Mouse (Mus musculus): ENCODE data around the gene Clcn1. TPM values are rescaled to one million over a fixed set of nuclear protein-coding genes. Genes with fewer than 3 reads are reported as not detected.

Clcn1 gene
- polyA plus RNA-seq, 1 experiment = 0.90 TPM

DNA sequence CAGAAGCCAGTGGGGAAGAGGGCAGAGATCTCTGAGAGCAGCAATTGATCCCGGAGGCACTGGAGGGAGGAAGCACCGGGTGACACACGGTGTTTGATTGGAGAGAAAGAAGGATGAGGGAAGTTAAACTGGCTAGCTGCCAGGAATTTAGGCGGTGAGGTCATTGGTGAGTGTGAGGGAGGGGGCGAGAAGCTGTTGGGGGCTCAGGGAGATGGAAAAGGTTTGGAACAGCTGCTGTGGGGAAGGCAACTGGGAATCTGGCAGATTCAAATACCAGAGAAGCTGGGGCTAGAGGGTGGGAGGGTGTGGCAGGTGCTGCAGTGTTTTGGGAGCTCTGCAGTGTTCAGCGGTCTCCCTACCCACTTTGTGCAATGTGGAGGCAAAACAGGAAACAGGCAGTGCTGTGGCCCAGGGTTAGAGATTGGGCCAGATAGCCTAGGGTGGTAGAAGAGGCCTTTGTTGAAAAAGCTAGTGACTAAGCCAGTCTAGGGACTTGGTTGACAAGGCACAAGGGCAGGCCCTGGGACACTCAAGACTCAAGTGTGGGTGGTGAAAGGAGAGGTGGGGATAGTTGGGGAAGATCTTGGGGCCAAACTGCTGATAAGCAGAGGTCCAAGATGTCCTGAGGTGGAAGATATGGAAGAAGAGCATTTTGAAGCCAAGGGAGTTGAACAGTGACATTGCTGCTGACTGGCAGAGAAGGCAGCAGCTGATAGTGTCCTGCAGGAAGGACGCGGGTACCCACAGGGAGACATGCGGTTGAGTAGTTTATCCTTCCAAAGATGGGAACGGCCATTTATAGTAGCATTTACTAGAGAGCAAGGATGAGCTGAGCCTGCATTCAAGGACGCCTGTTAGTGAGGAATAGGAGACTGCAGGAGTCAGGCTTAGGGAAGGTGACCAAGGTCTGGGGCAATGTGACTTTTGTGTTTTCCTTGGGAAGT, 67.9 kb downstream of the Clcn1 start:
- H3K4me2 ChIP-seq (ENCODE audit: low read depth) = peak overlapping the region; percentile 89
- H3ac ChIP-seq (ENCODE audit: control insufficient read depth, insufficient read length) = no peak overlapping the region
- H3K4me3 ChIP-seq = peak overlapping the region; percentile 98
- TF ChIP-seq REST (IDR thresholded peaks at IDR 0.05; ENCODE audit: insufficient read depth, insufficient read length) (no peak), POLR2AphosphoS2 (IDR thresholded peaks at IDR 0.05; ENCODE audit: insufficient read length, low read depth) (peak; percentile 84), POLR2A (IDR thresholded peaks at IDR 0.05; ENCODE audit: insufficient read length, low read depth) (peak; percentile 31), SRF (IDR thresholded peaks at IDR 0.05; ENCODE audit: control insufficient read depth, insufficient read length, low read depth) (no peak), MYOD1 (IDR thresholded peaks at IDR 0.05; ENCODE audit: control insufficient read depth in 1 of 3, insufficient read length in 2 of 3, low read depth in 2 of 3) (peak; percentile 58 to 95 (median 95)), USF1 (IDR thresholded peaks at IDR 0.05; ENCODE audit: low read depth) (no peak), E2F4 (IDR thresholded peaks at IDR 0.05; ENCODE audit: insufficient read depth) (no peak), MYOG (IDR thresholded peaks at IDR 0.05; ENCODE audit: control insufficient read depth in 1 of 3, insufficient read depth in 1 of 3, insufficient read length in 2 of 3, low read depth in 2 of 3) (peak; percentile 78 to 99 (median 91)), TCF12 (IDR thresholded peaks at IDR 0.05; ENCODE audit: insufficient read depth, poor library complexity, severe bottlenecking) (peak; percentile 95), TCF3 (IDR thresholded peaks at IDR 0.05; ENCODE audit: insufficient read length, low read depth) (peak; percentile 59), CEBPB (IDR thresholded peaks at IDR 0.05; ENCODE audit: insufficient read depth, poor library complexity, severe bottlenecking) (peak; percentile 19; the same call in 1 of the 2 replicates), MAX (IDR thresholded peaks at IDR 0.05; ENCODE audit: low read depth) (no peak)
- H3K79me2 ChIP-seq (ENCODE audit: control insufficient read depth, insufficient read depth) = peaks cover 64% of the 10 kb centered on the region
- H3K27me3 ChIP-seq (ENCODE audit: control insufficient read depth, insufficient read depth, insufficient read length) = no peaks in the 10 kb centered on the region
- peaks cover 71% of the 10 kb centered on the region for H3K36me3 ChIP-seq (ENCODE audit: control insufficient read depth, insufficient read depth)

GRCm38 (mm10) chr6:42355366-42355765, 68.9 kb downstream of the Clcn1 start:
- Histone ChIP-seq H3K36me3 (ENCODE audit: control insufficient read depth, insufficient read depth) (peaks cover 81% of the 10 kb centered on the region), H3K79me2 (ENCODE audit: control insufficient read depth, insufficient read depth) (peaks cover 60% of the 10 kb centered on the region), H3ac (ENCODE audit: control insufficient read depth, insufficient read length) (no peak overlapping the region), H3K4me2 (ENCODE audit: low read depth) (peak overlapping the region; percentile 89), H3K27me3 (ENCODE audit: control insufficient read depth, insufficient read depth, insufficient read length) (no peaks in the 10 kb centered on the region), H3K4me3 (peak overlapping the region; percentile 98)
- TF ChIP-seq POLR2AphosphoS2 (IDR thresholded peaks at IDR 0.05; ENCODE audit: insufficient read length, low read depth) (peak; percentile 65), POLR2A (IDR thresholded peaks at IDR 0.05; ENCODE audit: insufficient read length, low read depth) (peak; percentile 52), SRF (IDR thresholded peaks at IDR 0.05; ENCODE audit: control insufficient read depth, insufficient read length, low read depth) (no peak)

DNA sequence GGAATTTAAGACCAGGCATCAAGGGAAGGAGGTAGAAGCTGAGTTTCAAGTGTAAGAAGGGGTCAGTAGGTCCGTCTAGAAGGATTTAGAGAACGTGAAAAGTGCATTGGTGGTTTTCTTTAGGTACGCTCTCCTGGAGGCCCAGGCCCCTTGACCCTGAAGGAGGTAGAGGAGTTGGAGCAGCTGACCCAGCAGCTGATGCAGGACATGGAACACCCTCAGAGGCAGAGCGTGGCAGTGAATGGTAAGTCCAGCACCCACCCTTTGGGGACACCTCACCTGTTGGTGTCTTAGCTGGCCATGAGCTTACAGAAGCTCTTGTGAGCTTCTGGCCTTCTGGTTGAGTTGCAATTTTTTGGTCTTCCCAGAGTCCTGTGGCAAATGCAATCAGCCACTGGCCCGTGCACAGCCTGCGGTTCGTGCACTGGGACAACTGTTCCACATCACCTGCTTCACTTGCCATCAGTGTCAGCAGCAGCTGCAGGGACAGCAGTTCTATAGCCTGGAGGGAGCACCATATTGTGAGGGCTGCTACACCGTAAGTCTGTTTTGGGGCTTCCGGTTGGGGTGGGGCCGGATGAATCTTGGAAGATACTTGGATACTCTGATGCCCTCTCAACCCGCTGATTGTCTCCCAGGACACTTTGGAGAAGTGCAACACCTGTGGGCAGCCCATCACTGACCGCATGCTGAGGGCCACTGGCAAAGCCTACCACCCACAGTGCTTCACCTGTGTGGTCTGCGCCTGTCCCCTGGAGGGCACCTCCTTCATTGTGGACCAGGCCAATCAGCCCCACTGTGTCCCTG, 69.5 kb downstream of the Clcn1 start:
- Histone ChIP-seq H3ac (ENCODE audit: control insufficient read depth, insufficient read length) (no peak overlapping the region), H3K27me3 (ENCODE audit: control insufficient read depth, insufficient read depth, insufficient read length) (no peaks in the 10 kb centered on the region), H3K79me2 (ENCODE audit: control insufficient read depth, insufficient read depth) (peaks cover 54% of the 10 kb centered on the region), H3K36me3 (ENCODE audit: control insufficient read depth, insufficient read depth) (peaks cover 83% of the 10 kb centered on the region), H3K4me2 (ENCODE audit: low read depth) (peak overlapping the region; percentile 89), H3K4me3 (peak overlapping the region; percentile 98)
- TF ChIP-seq TCF12 (IDR thresholded peaks at IDR 0.05; ENCODE audit: insufficient read depth, poor library complexity, severe bottlenecking) (peak; percentile 67), SRF (IDR thresholded peaks at IDR 0.05; ENCODE audit: control insufficient read depth, insufficient read length, low read depth) (peak; percentile 36), POLR2AphosphoS2 (IDR thresholded peaks at IDR 0.05; ENCODE audit: insufficient read length, low read depth) (peak; percentile 68), POLR2A (IDR thresholded peaks at IDR 0.05; ENCODE audit: insufficient read length, low read depth) (peak; percentile 47), MYOD1 (IDR thresholded peaks at IDR 0.05; ENCODE audit: control insufficient read depth in 1 of 3, insufficient read length in 2 of 3, low read depth in 2 of 3) (peak in 2 of 3 experiments; percentile 89 to 91), TCF3 (IDR thresholded peaks at IDR 0.05; ENCODE audit: insufficient read length, low read depth) (peak; percentile 98), USF1 (IDR thresholded peaks at IDR 0.05; ENCODE audit: low read depth) (no peak), MAX (IDR thresholded peaks at IDR 0.05; ENCODE audit: low read depth) (no peak), MYOG (IDR thresholded peaks at IDR 0.05; ENCODE audit: control insufficient read depth in 1 of 3, insufficient read depth in 1 of 3, insufficient read length in 2 of 3, low read depth in 2 of 3) (peak; percentile 12 to 95 (median 95))

GRCm38 (mm10) chr6:42356913-42357312, 70.4 kb downstream of the Clcn1 start:
- H3K4me3 ChIP-seq = no peak overlapping the region
- peak overlapping the region; percentile 89 for H3K4me2 ChIP-seq (ENCODE audit: low read depth)
- H3K79me2 ChIP-seq (ENCODE audit: control insufficient read depth, insufficient read depth) = peaks cover 45% of the 10 kb centered on the region
- peaks cover 74% of the 10 kb centered on the region for H3K36me3 ChIP-seq (ENCODE audit: control insufficient read depth, insufficient read depth)
- no peak overlapping the region for H3ac ChIP-seq (ENCODE audit: control insufficient read depth, insufficient read length)
- H3K27me3 ChIP-seq (ENCODE audit: control insufficient read depth, insufficient read depth, insufficient read length) = no peaks in the 10 kb centered on the region
- no peak for TF ChIP-seq E2F4 (IDR thresholded peaks at IDR 0.05; ENCODE audit: insufficient read depth)
- no peak for TF ChIP-seq MAX (IDR thresholded peaks at IDR 0.05; ENCODE audit: low read depth)
- TF ChIP-seq REST (IDR thresholded peaks at IDR 0.05; ENCODE audit: insufficient read depth, insufficient read length) = no peak
- no peak for TF ChIP-seq CEBPB (IDR thresholded peaks at IDR 0.05; ENCODE audit: insufficient read depth, poor library complexity, severe bottlenecking)
- no peak for TF ChIP-seq MYOG (IDR thresholded peaks at IDR 0.05; ENCODE audit: control insufficient read depth in 1 of 3, insufficient read depth in 1 of 3, insufficient read length in 2 of 3, low read depth in 2 of 3)
- no peak for TF ChIP-seq POLR2AphosphoS2 (IDR thresholded peaks at IDR 0.05; ENCODE audit: insufficient read length, low read depth)
- no peak for TF ChIP-seq USF1 (IDR thresholded peaks at IDR 0.05; ENCODE audit: low read depth)
- TF ChIP-seq TCF12 (IDR thresholded peaks at IDR 0.05; ENCODE audit: insufficient read depth, poor library complexity, severe bottlenecking) = no peak
- no peak for TF ChIP-seq TCF3 (IDR thresholded peaks at IDR 0.05; ENCODE audit: insufficient read length, low read depth)
- TF ChIP-seq MYOD1 (IDR thresholded peaks at IDR 0.05; ENCODE audit: control insufficient read depth in 1 of 3, insufficient read length in 2 of 3, low read depth in 2 of 3) = no peak
- TF ChIP-seq POLR2A (IDR thresholded peaks at IDR 0.05; ENCODE audit: insufficient read length, low read depth) = no peak
- no peak for TF ChIP-seq SRF (IDR thresholded peaks at IDR 0.05; ENCODE audit: control insufficient read depth, insufficient read length, low read depth)
